Mouse (Mus musculus): ENCODE measurements around the gene Slc35a3. TPM values are rescaled to one million over a fixed set of nuclear protein-coding genes. Genes with fewer than 3 reads are reported as not detected.
A peak's percentile ranks its signal among the peaks of the same experiment; 100 is the strongest.

Slc35a3 gene
- polyA plus RNA-seq, 1 experiment from 2014 or later, result 8.8 TPM

DNA sequence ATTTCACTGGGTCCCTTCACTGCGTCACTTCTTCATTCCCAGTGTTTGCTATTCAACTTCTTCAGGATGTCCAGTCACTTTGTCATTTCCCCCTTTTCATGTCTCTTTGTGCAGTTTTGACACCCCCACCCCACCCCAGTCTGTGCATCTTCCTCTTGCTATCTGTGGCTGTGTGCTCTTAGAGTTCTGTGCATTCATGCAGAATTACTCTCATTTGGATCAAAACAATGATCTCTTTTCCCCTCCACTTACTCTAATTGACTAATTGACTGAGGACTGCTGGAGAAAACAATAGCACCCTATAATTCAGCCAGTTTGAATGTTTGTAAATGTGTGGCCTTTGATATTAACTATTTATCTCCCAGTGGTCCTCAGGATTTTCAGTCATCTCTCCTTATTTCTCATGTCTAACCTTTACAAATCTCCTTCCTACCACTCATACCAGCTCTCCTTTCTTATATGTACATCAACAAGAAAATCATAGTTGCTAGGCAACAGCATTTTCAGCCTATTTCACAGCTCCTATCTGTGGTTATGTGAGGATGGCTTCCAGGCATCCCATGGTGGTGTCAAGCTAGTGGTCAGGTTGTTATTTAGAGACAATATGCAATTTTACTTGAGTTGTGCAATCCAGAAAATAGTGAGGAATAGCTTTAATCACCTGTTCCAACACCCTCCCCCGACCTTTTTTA is 17.0 kb upstream of the Slc35a3 start:
- no peaks in the 10 kb centered on the region for H3K27me3 ChIP-seq (ENCODE audit: control insufficient read depth, insufficient read depth, low read depth, low read length)
- H3K27ac ChIP-seq (ENCODE audit: low read length), result no peak overlapping the region
- H3K36me3 ChIP-seq (ENCODE audit: control insufficient read depth, insufficient read depth, low read length), result no peaks in the 10 kb centered on the region
- H3K4me2 ChIP-seq (ENCODE audit: low read length), result no peak overlapping the region
- H3K4me1 ChIP-seq (ENCODE audit: control insufficient read depth, insufficient read depth, low read length), result no peaks in the 10 kb centered on the region
- no peak overlapping the region for H3K9ac ChIP-seq (ENCODE audit: low read depth, low read length)
- WGBS, result 77% methylated on average over 2 of the region's 2 CpGs
- 0 out of 2 replicates have a peak, but pooled peaks have one; percentile 72 for ATAC-seq
- no peak overlapping the region for H3K4me3 ChIP-seq (ENCODE audit: low read depth, low read length)
- no peaks in the 10 kb centered on the region for H3K9me3 ChIP-seq (replicated peaks; ENCODE audit: control insufficient read depth, low read length, poor library complexity, severe bottlenecking)

DNA sequence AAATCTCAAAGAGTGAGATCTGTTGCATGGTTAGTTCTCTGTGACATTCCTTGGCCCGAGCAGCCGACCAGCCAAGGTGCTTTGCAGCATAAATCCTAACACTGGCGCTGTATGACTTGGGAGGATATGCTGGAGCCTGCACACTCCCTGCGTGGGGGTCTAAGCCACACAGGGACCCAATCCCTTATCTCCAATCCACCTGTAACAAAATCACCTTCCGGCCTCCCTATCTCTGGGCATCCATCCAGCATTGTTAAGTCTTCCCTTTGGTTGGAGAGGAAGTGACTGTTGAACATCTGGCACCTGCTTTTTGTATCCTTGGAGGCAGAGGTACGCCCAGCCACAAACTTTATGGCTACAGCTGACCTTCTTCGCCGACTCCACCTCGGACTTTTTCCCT is 14.2 kb upstream of the Slc35a3 start:
- Histone ChIP-seq H3K9me3 (replicated peaks; ENCODE audit: control insufficient read depth, low read length, poor library complexity, severe bottlenecking) (no peaks in the 10 kb centered on the region), H3K4me3 (ENCODE audit: low read depth, low read length) (no peak overlapping the region), H3K4me2 (ENCODE audit: low read length) (no peak overlapping the region), H3K36me3 (ENCODE audit: control insufficient read depth, insufficient read depth, low read length) (no peaks in the 10 kb centered on the region), H3K4me1 (ENCODE audit: control insufficient read depth, insufficient read depth, low read length) (no peaks in the 10 kb centered on the region), H3K9ac (ENCODE audit: low read depth, low read length) (no peak overlapping the region), H3K27me3 (ENCODE audit: control insufficient read depth, insufficient read depth, low read depth, low read length) (no peaks in the 10 kb centered on the region), H3K27ac (ENCODE audit: low read length) (no peak overlapping the region)
- no peak for ATAC-seq
- WGBS, result 76% methylated on average over 9 of the region's 9 CpGs

DNA sequence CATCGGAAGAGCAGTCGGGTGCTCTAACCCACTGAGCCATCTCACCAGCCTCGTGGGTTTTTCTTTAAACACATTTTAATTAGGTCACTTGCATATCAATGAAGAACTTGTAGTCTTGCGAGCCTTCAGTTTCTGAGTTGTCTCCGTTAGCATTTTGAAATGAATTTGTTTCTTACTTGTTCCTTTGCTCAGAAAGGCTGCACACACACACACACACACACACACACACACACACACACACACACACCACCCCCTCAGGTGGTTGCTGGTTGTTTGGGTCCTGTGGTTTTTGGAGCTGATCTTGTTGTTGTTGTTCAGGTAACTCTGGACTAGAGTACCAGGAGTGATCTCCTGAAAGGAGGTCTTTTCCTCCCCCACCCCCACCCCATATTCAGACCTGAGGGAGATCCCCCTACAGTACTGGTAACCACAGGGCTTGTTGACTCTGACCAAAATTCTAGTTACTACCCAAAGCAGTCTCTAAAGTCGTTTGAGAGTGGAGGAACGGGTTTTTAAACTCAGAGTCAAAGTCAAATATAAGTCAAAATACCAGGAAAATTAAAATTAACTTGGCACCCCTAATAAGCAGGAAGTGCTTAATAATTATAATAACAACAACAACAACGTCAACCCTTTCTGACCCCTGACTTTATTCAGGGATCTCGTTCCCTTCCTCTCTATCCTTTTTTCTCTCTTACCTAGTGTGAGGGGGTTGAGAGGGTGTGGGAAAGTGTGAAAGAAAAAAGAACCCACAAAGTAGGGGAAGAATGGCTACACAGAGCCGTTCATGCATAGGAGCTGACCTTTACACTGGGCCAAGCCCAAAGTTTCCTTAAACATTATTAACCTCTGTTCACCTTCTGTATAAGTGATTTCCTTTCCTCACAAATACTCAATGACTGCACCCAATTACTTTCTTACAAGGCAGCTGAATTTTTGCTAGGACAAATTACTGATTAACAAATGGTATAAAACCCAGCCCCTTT is 11.2 kb upstream of the Slc35a3 start:
- Histone ChIP-seq H3K4me1 (ENCODE audit: control insufficient read depth, insufficient read depth, low read length) (no peaks in the 10 kb centered on the region), H3K27me3 (ENCODE audit: control insufficient read depth, insufficient read depth, low read depth, low read length) (no peaks in the 10 kb centered on the region), H3K4me3 (ENCODE audit: low read depth, low read length) (no peak overlapping the region), H3K9me3 (replicated peaks; ENCODE audit: control insufficient read depth, low read length, poor library complexity, severe bottlenecking) (no peaks in the 10 kb centered on the region), H3K9ac (ENCODE audit: low read depth, low read length) (no peak overlapping the region), H3K4me2 (ENCODE audit: low read length) (no peak overlapping the region), H3K27ac (ENCODE audit: low read length) (no peak overlapping the region), H3K36me3 (ENCODE audit: control insufficient read depth, insufficient read depth, low read length) (no peaks in the 10 kb centered on the region)
- no peak for ATAC-seq
- 50% methylated on average over 10 of the region's 10 CpGs for WGBS

DNA sequence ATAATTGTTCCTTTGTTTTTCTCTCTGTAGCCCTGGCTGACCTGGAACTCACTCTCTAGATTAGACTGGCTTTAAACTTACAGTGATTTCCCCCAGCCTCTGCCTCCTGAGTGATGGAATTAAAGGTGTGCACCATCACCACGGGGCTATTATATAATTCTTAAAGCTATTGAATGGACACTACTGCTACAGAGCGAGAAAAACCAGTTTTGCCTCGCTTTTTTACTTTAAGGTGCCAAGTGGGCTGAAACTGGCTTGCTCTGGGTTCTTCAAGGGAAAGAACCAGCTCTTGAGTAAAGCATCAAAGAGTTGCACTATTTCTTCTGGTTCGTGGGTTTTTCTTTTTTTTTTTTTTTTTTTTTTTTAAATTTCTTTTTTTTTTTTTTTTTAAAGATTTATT is 10.3 kb upstream of the Slc35a3 start:
- no peaks in the 10 kb centered on the region for H3K4me1 ChIP-seq (ENCODE audit: control insufficient read depth, insufficient read depth, low read length)
- no peaks in the 10 kb centered on the region for H3K27me3 ChIP-seq (ENCODE audit: control insufficient read depth, insufficient read depth, low read depth, low read length)
- no peak overlapping the region for H3K4me3 ChIP-seq (ENCODE audit: low read depth, low read length)
- H3K9me3 ChIP-seq (replicated peaks; ENCODE audit: control insufficient read depth, low read length, poor library complexity, severe bottlenecking), result no peaks in the 10 kb centered on the region
- ATAC-seq, result no peak
- H3K27ac ChIP-seq (ENCODE audit: low read length), result no peak overlapping the region
- H3K9ac ChIP-seq (ENCODE audit: low read depth, low read length), result no peak overlapping the region
- H3K4me2 ChIP-seq (ENCODE audit: low read length), result no peak overlapping the region
- H3K36me3 ChIP-seq (ENCODE audit: control insufficient read depth, insufficient read depth, low read length), result no peaks in the 10 kb centered on the region
- 86% methylated on average over 4 of the region's 4 CpGs for WGBS

DNA sequence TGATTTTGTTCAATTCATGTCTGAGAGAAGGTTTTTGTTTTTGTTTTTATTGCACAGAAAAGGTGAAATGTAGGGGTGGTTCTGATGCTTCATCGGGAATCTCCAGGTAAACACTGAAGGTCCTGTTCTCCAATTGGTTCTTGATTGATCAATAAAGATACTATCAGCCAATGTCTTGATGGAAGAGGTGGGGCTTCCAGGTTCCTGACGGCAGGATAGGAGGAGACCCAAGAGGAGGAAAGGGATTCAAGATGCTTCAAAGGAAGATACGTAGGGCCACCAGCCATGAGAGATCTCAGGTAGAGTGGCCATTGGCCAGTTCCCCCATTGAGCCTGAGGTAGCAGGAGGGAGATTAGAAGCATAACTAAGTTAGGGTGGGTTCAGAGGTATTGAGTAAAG is 6.3 kb upstream of the Slc35a3 start:
- 74% methylated on average over 3 of the region's 3 CpGs for WGBS
- Histone ChIP-seq H3K27me3 (ENCODE audit: control insufficient read depth, insufficient read depth, low read depth, low read length) (no peaks in the 10 kb centered on the region), H3K36me3 (ENCODE audit: control insufficient read depth, insufficient read depth, low read length) (no peaks in the 10 kb centered on the region), H3K4me2 (ENCODE audit: low read length) (no peak overlapping the region), H3K4me1 (ENCODE audit: control insufficient read depth, insufficient read depth, low read length) (no peaks in the 10 kb centered on the region), H3K4me3 (ENCODE audit: low read depth, low read length) (no peak overlapping the region), H3K9ac (ENCODE audit: low read depth, low read length) (no peak overlapping the region), H3K9me3 (replicated peaks; ENCODE audit: control insufficient read depth, low read length, poor library complexity, severe bottlenecking) (no peaks in the 10 kb centered on the region), H3K27ac (ENCODE audit: low read length) (no peak overlapping the region)
- no peak for ATAC-seq

DNA sequence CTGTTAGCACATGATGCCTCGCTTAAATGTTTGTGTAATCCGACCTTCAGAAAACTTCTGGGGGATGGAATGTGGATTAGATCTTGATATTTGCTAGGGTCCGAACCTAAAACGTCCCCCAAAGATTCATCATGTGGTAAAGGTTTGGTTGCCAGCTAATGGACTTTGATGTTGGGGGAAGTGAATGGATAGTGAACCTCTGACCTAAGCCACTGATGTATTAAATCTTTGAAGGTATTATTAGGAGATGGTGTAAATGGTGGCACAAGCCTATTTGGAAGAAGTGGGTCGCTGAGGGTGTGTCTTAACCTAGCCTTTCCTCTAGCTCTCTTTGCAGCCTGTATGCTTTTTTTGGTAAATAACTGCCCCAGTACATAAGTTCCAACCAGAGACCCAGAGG is 400 bp upstream of the Slc35a3 start:
- H3K4me1 ChIP-seq (ENCODE audit: control insufficient read depth, insufficient read depth, low read length), result peaks cover 10% of the 10 kb centered on the region
- peak overlapping the region; percentile 82 for H3K4me3 ChIP-seq (ENCODE audit: low read depth, low read length)
- no peaks in the 10 kb centered on the region for H3K36me3 ChIP-seq (ENCODE audit: control insufficient read depth, insufficient read depth, low read length)
- peak overlapping the region; percentile 89 for H3K4me2 ChIP-seq (ENCODE audit: low read length)
- WGBS, result 41% methylated on average over 5 of the region's 5 CpGs
- no peak for ATAC-seq
- H3K9me3 ChIP-seq (replicated peaks; ENCODE audit: control insufficient read depth, low read length, poor library complexity, severe bottlenecking), result no peaks in the 10 kb centered on the region
- no peak overlapping the region for H3K27ac ChIP-seq (ENCODE audit: low read length)
- H3K9ac ChIP-seq (ENCODE audit: low read depth, low read length), result peak overlapping the region; percentile 91
- H3K27me3 ChIP-seq (ENCODE audit: control insufficient read depth, insufficient read depth, low read depth, low read length), result no peaks in the 10 kb centered on the region

DNA sequence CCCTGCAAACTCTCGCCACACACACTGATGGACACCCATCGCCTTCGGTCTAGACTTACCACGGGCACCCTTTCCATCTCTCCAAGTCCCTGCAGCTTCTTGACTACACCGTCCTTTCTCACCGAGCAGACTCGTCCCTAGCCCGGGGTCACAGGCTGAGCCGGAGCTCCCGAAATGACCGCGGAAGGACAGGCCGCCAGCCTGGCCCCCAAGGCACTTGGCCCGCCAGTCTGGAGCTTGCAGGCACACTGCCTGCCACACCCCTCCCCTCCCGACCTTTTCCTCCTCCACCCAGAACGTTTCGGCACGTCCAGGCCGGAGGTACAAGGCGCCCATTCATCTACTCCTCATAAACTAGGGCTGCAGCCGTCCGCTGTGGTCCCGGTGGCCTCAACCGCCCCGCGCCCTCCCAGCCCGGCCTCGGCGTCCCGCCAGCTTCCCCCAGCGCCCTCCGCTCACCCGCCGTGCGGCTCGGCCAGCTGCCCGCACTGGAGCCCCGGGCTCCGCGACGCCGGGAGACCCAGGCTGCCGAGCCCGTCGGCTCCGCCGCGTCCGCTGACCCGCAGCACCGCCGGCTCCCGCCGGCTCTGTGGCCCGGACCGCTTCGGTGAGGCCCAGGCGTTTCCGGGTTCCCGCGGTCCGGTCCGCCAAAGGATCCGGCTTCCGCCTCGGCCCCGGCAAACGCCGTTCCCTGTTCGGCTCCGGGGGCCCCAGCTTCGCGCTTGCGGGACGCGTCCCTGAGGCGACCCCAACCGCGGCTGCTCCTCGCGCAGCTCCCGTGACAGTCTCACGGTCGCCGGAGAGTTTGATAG is 801 bp downstream of the Slc35a3 start:
- under 1% methylated on average over 75 of the region's 85 CpGs for WGBS
- peak; percentile 95 for ATAC-seq
- Histone ChIP-seq H3K4me1 (ENCODE audit: control insufficient read depth, insufficient read depth, low read length) (peaks cover 10% of the 10 kb centered on the region), H3K4me2 (ENCODE audit: low read length) (peak overlapping the region; percentile 89), H3K27me3 (ENCODE audit: control insufficient read depth, insufficient read depth, low read depth, low read length) (no peaks in the 10 kb centered on the region), H3K27ac (ENCODE audit: low read length) (peak overlapping the region; percentile 61), H3K9me3 (replicated peaks; ENCODE audit: control insufficient read depth, low read length, poor library complexity, severe bottlenecking) (no peaks in the 10 kb centered on the region), H3K36me3 (ENCODE audit: control insufficient read depth, insufficient read depth, low read length) (no peaks in the 10 kb centered on the region), H3K4me3 (ENCODE audit: low read depth, low read length) (peak overlapping the region; percentile 82), H3K9ac (ENCODE audit: low read depth, low read length) (peak overlapping the region; percentile 91)

DNA sequence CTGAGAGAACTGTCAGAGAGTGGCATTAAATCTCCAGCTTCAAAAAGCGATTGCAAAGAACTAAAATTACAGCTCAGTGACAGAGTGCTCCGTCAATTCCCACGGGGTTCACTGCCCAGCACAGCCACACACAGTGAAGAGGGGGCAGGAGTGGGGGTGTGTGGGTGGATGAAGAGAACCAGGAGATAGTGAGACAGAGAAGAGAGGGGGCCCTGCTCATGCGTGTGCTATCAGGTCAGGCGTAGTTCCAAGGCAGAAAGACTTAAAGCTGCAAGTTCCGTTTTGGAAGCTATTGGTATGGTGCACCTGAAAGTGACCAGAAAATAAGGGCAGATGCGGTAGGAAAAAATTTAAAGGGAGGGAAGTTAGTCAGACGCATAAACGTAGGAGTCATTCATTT is 1.7 kb downstream of the Slc35a3 start:
- H3K9me3 ChIP-seq (replicated peaks; ENCODE audit: control insufficient read depth, low read length, poor library complexity, severe bottlenecking), result no peaks in the 10 kb centered on the region
- no peak overlapping the region for H3K9ac ChIP-seq (ENCODE audit: low read depth, low read length)
- H3K4me1 ChIP-seq (ENCODE audit: control insufficient read depth, insufficient read depth, low read length), result peaks cover 10% of the 10 kb centered on the region
- peak overlapping the region; percentile 89 for H3K4me2 ChIP-seq (ENCODE audit: low read length)
- H3K27ac ChIP-seq (ENCODE audit: low read length), result no peak overlapping the region
- no peak for ATAC-seq
- 60% methylated on average over 9 of the region's 9 CpGs for WGBS
- no peaks in the 10 kb centered on the region for H3K36me3 ChIP-seq (ENCODE audit: control insufficient read depth, insufficient read depth, low read length)
- H3K4me3 ChIP-seq (ENCODE audit: low read depth, low read length), result peak overlapping the region; percentile 82
- H3K27me3 ChIP-seq (ENCODE audit: control insufficient read depth, insufficient read depth, low read depth, low read length), result no peaks in the 10 kb centered on the region
